Mouse (Mus musculus): ENCODE data around the gene Olfr888. TPM values are rescaled to one million over a fixed set of nuclear protein-coding genes. Genes with fewer than 3 reads are reported as not detected.

Gene Olfr888
- not detected in 2 replicates for polyA plus RNA-seq (2015; fragmentation: Nextera tagmentation; extraction: Ambion mirVana)

DNA sequence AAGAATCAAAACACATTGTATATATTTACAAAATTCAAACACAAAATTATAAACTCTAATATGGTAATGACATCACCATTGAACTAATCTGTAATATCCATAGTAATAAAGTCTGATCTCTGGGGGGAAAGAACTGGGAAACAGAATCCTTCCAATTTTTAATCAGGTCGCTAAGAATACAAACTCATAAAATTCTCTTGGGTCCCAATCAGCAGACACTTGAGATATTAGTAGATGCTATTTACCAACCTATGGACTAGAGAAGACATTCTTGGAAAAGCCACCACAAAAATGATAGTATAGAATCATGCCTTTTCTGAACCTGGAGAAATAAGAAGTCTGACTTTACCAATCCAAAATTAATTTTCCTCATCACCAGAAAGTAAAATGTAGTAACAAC, at the start of gene Olfr888:
Gene Olfr888, plus strand, starts transcription at position 301 of the 400 bp plus-strand sequence.
- H3K36me3 ChIP-seq: no peaks in the 10 kb centered on the region
- H3K4me3 ChIP-seq (replicated peaks): no peak within 1 kb of the TSS
- WGBS (ENCODE audit: insufficient replicate concordance): 45% methylated on average over 1 of the region's 1 CpGs
- no peak within 1 kb of the TSS for H3K27ac ChIP-seq
- H3K4me2 ChIP-seq: no peak within 1 kb of the TSS
- no peaks in the 10 kb centered on the region for H3K9me3 ChIP-seq (replicated peaks)
- no peak within 1 kb of the TSS for H3K9ac ChIP-seq
- ATAC-seq (ENCODE audit: low read depth): no peak
- no peaks in the 10 kb centered on the region for H3K27me3 ChIP-seq
- H3K4me1 ChIP-seq (replicated peaks): no peaks in the 10 kb centered on the region
- DNase-seq: no peak

DNA sequence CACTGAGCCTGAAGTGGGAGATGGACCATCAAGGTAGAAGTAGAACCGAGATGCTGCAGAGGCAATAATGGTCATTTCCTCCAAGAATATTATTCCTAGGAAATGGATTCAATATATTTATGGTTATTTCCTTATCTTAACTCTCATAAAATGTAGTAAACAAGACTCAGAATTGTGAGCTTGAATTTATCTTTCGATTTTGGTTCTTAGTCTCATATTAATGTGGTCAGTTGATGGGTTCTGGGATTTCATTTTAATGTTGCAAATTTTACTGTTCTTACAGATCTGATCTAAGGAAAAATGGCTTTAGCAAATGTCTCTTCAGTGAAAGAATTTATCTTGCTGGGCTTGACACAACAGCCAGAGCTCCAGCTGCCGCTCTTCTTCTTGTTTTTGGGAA, 46.9 kb upstream of the Olfr888 start, which contains the start of gene Olfr885:
Gene Olfr885, plus strand, starts transcription at position 301 of the 400 bp plus-strand sequence.
- no peak within 1 kb of the TSS for H3K4me3 ChIP-seq (replicated peaks)
- DNase-seq (no peak), ATAC-seq (ENCODE audit: low read depth) (no peak)
- no peak within 1 kb of the TSS for H3K27ac ChIP-seq
- H3K4me1 ChIP-seq (replicated peaks): no peaks in the 10 kb centered on the region
- 55% methylated on average over 3 of the region's 3 CpGs for WGBS (ENCODE audit: insufficient replicate concordance)
- no peaks in the 10 kb centered on the region for H3K27me3 ChIP-seq
- no peak within 1 kb of the TSS for H3K9ac ChIP-seq
- H3K4me2 ChIP-seq: no peak within 1 kb of the TSS
- no peaks in the 10 kb centered on the region for H3K9me3 ChIP-seq (replicated peaks)
- no peaks in the 10 kb centered on the region for H3K36me3 ChIP-seq

DNA sequence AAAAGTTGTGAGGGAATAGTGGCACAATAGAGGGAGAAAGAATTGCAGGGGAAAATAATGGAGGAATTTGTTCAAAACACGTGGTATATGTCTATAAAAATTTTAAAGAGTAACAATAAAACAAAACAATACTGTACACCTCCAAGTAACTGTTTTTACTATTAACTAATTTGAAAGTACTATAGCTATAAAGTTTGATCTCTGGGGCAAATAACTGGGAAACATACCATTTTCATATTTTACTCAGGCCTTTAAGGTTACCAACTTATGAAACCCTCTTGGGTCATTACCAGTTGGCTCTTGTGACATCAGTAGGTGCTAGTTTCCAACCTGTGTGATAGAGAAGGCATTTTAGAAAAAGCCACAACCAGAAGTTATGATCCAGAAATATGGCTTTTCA, 24.2 kb upstream of the Olfr888 start, which contains the start of gene Olfr887:
Gene Olfr887, plus strand, starts transcription at position 301 of the 400 bp plus-strand sequence.
- no peaks in the 10 kb centered on the region for H3K9me3 ChIP-seq (replicated peaks)
- no peak for ATAC-seq (ENCODE audit: low read depth)
- no peaks in the 10 kb centered on the region for H3K36me3 ChIP-seq
- no peaks in the 10 kb centered on the region for H3K4me1 ChIP-seq (replicated peaks)
- H3K4me2 ChIP-seq: no peak within 1 kb of the TSS
- no peak for DNase-seq
- H3K27ac ChIP-seq: no peak within 1 kb of the TSS
- no peaks in the 10 kb centered on the region for H3K27me3 ChIP-seq
- no peak within 1 kb of the TSS for H3K4me3 ChIP-seq (replicated peaks)
- WGBS (ENCODE audit: insufficient replicate concordance): 37% methylated on average over 1 of the region's 1 CpGs
- no peak within 1 kb of the TSS for H3K9ac ChIP-seq

DNA sequence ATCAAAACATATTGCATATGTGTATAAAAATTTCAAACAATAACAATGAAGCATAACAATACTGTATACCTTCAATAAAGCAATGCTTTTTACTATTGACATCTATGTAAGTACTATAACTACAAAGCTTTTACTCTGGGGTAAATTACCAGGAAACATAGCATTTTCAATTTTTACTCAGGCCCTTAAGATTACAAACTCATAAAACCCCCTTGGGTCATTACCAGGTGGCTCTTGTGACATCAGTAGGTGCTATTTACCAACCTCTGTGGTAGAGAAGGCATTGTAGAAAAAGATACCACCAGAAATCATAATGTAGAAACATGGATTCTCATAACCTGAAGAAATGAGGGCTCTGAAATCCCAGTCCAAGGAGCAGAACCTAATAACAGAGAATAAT, 7.0 kb downstream of the Olfr888 start, which contains the start of gene Olfr889:
Gene Olfr889, plus strand, starts transcription at position 301 of the 400 bp plus-strand sequence.
- no peak within 1 kb of the TSS for H3K4me3 ChIP-seq (replicated peaks)
- no peak within 1 kb of the TSS for H3K27ac ChIP-seq
- H3K9me3 ChIP-seq (replicated peaks): no peaks in the 10 kb centered on the region; the same call in 1 of the 2 replicates
- H3K9ac ChIP-seq: no peak within 1 kb of the TSS
- H3K4me1 ChIP-seq (replicated peaks): no peaks in the 10 kb centered on the region
- no peaks in the 10 kb centered on the region for H3K27me3 ChIP-seq
- H3K36me3 ChIP-seq: no peaks in the 10 kb centered on the region
- ATAC-seq (ENCODE audit: low read depth) (no peak), DNase-seq (no peak)
- no peak within 1 kb of the TSS for H3K4me2 ChIP-seq

DNA sequence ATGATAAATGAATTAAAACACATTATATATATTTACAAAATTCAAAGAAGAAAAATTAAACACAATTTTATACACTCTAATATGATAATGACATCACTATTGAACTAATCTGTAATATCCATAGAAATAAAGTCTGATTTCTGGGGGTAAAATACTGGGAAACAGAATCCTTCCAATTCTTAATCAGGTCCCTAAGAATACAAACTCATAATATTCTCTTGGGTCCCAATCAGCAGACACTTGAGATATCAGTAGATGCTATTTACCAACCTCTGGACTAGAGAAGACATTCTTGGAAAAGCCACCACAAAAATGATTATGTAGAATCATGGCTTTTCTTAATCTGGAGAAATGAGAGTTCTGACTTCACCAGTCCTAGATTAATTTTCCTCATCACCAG, 34.3 kb downstream of the Olfr888 start, which contains the start of gene Olfr890:
Gene Olfr890, plus strand, starts transcription at position 301 of the 400 bp plus-strand sequence.
- Histone ChIP-seq H3K27me3 (no peaks in the 10 kb centered on the region), H3K4me2 (no peak within 1 kb of the TSS), H3K9me3 (replicated peaks) (no peaks in the 10 kb centered on the region), H3K27ac (no peak within 1 kb of the TSS), H3K9ac (no peak within 1 kb of the TSS), H3K4me3 (replicated peaks) (no peak within 1 kb of the TSS), H3K36me3 (no peaks in the 10 kb centered on the region), H3K4me1 (replicated peaks) (no peaks in the 10 kb centered on the region)
- no peak for DNase-seq
- ATAC-seq (ENCODE audit: low read depth): no peak

Other genes starting within 250 kb of the Olfr888 start
- gene Olfr145, start 211.4 kb upstream of the Olfr888 start, polyA plus RNA-seq (2015; fragmentation: Nextera tagmentation; extraction: Ambion mirVana): not detected in 2 replicates
- gene Olfr878, start 190.3 kb upstream of the Olfr888 start, polyA plus RNA-seq (2015; fragmentation: Nextera tagmentation; extraction: Ambion mirVana): not detected in 2 replicates
- gene Olfr881, start 116.3 kb upstream of the Olfr888 start, polyA plus RNA-seq (2015; fragmentation: Nextera tagmentation; extraction: Ambion mirVana): not detected in 2 replicates
- gene Olfr883, start 82.3 kb upstream of the Olfr888 start, polyA plus RNA-seq (2015; fragmentation: Nextera tagmentation; extraction: Ambion mirVana): not detected in 2 replicates
- gene Olfr884, start 61.6 kb upstream of the Olfr888 start, polyA plus RNA-seq (2015; fragmentation: Nextera tagmentation; extraction: Ambion mirVana): not detected in 2 replicates
- gene Olfr885, start 46.8 kb upstream of the Olfr888 start, polyA plus RNA-seq (2015; fragmentation: Nextera tagmentation; extraction: Ambion mirVana): not detected in 2 replicates
- not detected in 2 replicates for gene Olfr887, start 24.1 kb upstream of the Olfr888 start, polyA plus RNA-seq (2015; fragmentation: Nextera tagmentation; extraction: Ambion mirVana)
- 0.15 and 0.18 TPM in 2 replicates for gene Olfr889, start 7.1 kb downstream of the Olfr888 start, polyA plus RNA-seq (2015; fragmentation: Nextera tagmentation; extraction: Ambion mirVana)
- gene Olfr890, start 34.4 kb downstream of the Olfr888 start, polyA plus RNA-seq (2015; fragmentation: Nextera tagmentation; extraction: Ambion mirVana): not detected in 2 replicates
- not detected in 2 replicates for gene Olfr891, start 72.7 kb downstream of the Olfr888 start, polyA plus RNA-seq (2015; fragmentation: Nextera tagmentation; extraction: Ambion mirVana)
- gene Olfr893, start 100.2 kb downstream of the Olfr888 start, polyA plus RNA-seq (2015; fragmentation: Nextera tagmentation; extraction: Ambion mirVana): not detected in 2 replicates
- gene Olfr894, start 109.9 kb downstream of the Olfr888 start, polyA plus RNA-seq (2015; fragmentation: Nextera tagmentation; extraction: Ambion mirVana): not detected in 2 replicates
- not detected in 2 replicates for gene Olfr143, start 144.6 kb downstream of the Olfr888 start, polyA plus RNA-seq (2015; fragmentation: Nextera tagmentation; extraction: Ambion mirVana)
- not detected in 2 replicates for gene Olfr895, start 159.7 kb downstream of the Olfr888 start, polyA plus RNA-seq (2015; fragmentation: Nextera tagmentation; extraction: Ambion mirVana)
- not detected in 2 replicates for gene Olfr896-ps1, start 183.0 kb downstream of the Olfr888 start, polyA plus RNA-seq (2015; fragmentation: Nextera tagmentation; extraction: Ambion mirVana)
- gene Olfr25, start 220.9 kb downstream of the Olfr888 start, polyA plus RNA-seq (2015; fragmentation: Nextera tagmentation; extraction: Ambion mirVana): not detected in 2 replicates
- not detected in 2 replicates for gene Olfr898, start 240.3 kb downstream of the Olfr888 start, polyA plus RNA-seq (2015; fragmentation: Nextera tagmentation; extraction: Ambion mirVana)